Mouse (Mus musculus) stomach, embryonic 14.5 days (tissue): ENCODE data around the gene Wnt4. TPM values are rescaled to one million over a fixed set of nuclear protein-coding genes. Genes with fewer than 3 reads are reported as not detected.

Experiments
- ATAC-seq: fragments of 200-750 bp; cut with Nextera tagmentation; 2 replicates; pipeline ENCODE4 v1.8.0; 2017; ENCODE audit warnings: low read depth, moderate TSS enrichment; ENCODE audit not compliant: insufficient number of reproducible peaks, insufficient read depth, low FRiP score
- H3K27ac ChIP-seq: fragments of 300-500 bp; sonication (generic); 2 replicates; pipeline ENCODE4 v1.5.1; 2014; ENCODE audit warnings: mild to moderate bottlenecking, low read length, moderate library complexity, mixed read lengths
- H3K27me3 ChIP-seq: fragments of 300-500 bp; sonication (generic); 2 replicates; pipeline ENCODE4 v1.6.1; 2014; ENCODE audit warnings: low read length, control low read depth, mixed read lengths; ENCODE audit not compliant: control insufficient read depth, insufficient read depth
- H3K36me3 ChIP-seq: fragments of 300-500 bp; sonication (generic); 2 replicates; pipeline ENCODE4 v1.6.1; 2014; ENCODE audit warnings: mild to moderate bottlenecking, control low read depth, low read length, moderate library complexity, mixed read lengths; ENCODE audit not compliant: control insufficient read depth, insufficient read depth
- H3K4me1 ChIP-seq: fragments of 300-500 bp; sonication (generic); 2 replicates; pipeline ENCODE4 v1.6.1; 2014; ENCODE audit warnings: low read length, control low read depth, mixed read lengths; ENCODE audit not compliant: control insufficient read depth, insufficient read depth
- H3K4me2 ChIP-seq: fragments of 300-500 bp; sonication (generic); replicated peaks from 2 replicates; pipeline ENCODE4 v1.6.1; 2014; ENCODE audit warnings: low read depth, low read length, control low read depth
- H3K4me3 ChIP-seq: fragments of 300-500 bp; sonication (generic); 2 replicates; pipeline ENCODE4 v1.5.1; 2014; ENCODE audit warnings: low read depth, low read length, control low read depth
- H3K9ac ChIP-seq: fragments of 300-500 bp; sonication (generic); replicated peaks from 2 replicates; pipeline ENCODE4 v1.6.1; 2014; ENCODE audit warnings: low read depth, mild to moderate bottlenecking, control low read depth, low read length, moderate library complexity, mixed read lengths
- H3K9me3 ChIP-seq: fragments of 300-500 bp; sonication (generic); 2 replicates; pipeline ENCODE4 v1.6.1; 2016; ENCODE audit warnings: low read depth, low read length, control low read depth; ENCODE audit not compliant: control insufficient read depth
- WGBS: fragments of 180-500 bp; shearing (Covaris S2); extraction: QIAGEN DNeasy Blood & Tissue Kit; methylation state at CpG from one replicate; pipeline ENCODE4 v1.1.7; 2014; 5-methylcytosine and 5-hydroxymethylcytosine counted together
- polyA plus RNA-seq: library from polyadenylated mRNA; unstranded; fragments of >200 nt; fragmentation: Nextera tagmentation; extraction: Ambion mirVana; gene quantifications from 2 replicates; pipeline ENCODE4 v1.2.1, GENCODE M21; 2014

The Wnt4 gene
- 6.1 and 6.3 TPM in 2 replicates for polyA plus RNA-seq

GRCm38 (mm10) chr4:137277166-137277513, at the start of gene Wnt4:
Wnt4 (plus strand) TSS chr4:137277489.
- peaks cover 17% of the 10 kb centered on the region for H3K4me1 ChIP-seq

GRCm38 (mm10) chr4:137228566-137229115, 48.6 kb upstream of the Wnt4 start:
- 85% methylated on average over 15 of the region's 15 CpGs for WGBS
- no peaks in the 10 kb centered on the region for H3K4me1 ChIP-seq
- H3K36me3 ChIP-seq = no peaks in the 10 kb centered on the region
- H3K4me2 ChIP-seq = no peak overlapping the region
- no peak overlapping the region for H3K9ac ChIP-seq
- no peak overlapping the region for H3K4me3 ChIP-seq
- no peaks in the 10 kb centered on the region for H3K27me3 ChIP-seq
- no peak overlapping the region for H3K27ac ChIP-seq
- H3K9me3 ChIP-seq = no peaks in the 10 kb centered on the region
- no peak for ATAC-seq

More at GRCm38 (mm10) chr4:137277166-137277513, at the start of gene Wnt4:
- peak; percentile 71 for ATAC-seq
- Histone ChIP-seq H3K4me2 (peak within 1 kb of the TSS; percentile 90), H3K4me3 (peak within 1 kb of the TSS; percentile 54), H3K36me3 (no peaks in the 10 kb centered on the region), H3K9me3 (no peaks in the 10 kb centered on the region), H3K9ac (peak within 1 kb of the TSS; percentile 48), H3K27ac (peak within 1 kb of the TSS; percentile 62; the same call in 1 of the 2 replicates), H3K27me3 (peaks cover 6% of the 10 kb centered on the region; the same call in 1 of the 2 replicates)
- WGBS = 2% methylated on average over 35 of the region's 45 CpGs

DNA sequence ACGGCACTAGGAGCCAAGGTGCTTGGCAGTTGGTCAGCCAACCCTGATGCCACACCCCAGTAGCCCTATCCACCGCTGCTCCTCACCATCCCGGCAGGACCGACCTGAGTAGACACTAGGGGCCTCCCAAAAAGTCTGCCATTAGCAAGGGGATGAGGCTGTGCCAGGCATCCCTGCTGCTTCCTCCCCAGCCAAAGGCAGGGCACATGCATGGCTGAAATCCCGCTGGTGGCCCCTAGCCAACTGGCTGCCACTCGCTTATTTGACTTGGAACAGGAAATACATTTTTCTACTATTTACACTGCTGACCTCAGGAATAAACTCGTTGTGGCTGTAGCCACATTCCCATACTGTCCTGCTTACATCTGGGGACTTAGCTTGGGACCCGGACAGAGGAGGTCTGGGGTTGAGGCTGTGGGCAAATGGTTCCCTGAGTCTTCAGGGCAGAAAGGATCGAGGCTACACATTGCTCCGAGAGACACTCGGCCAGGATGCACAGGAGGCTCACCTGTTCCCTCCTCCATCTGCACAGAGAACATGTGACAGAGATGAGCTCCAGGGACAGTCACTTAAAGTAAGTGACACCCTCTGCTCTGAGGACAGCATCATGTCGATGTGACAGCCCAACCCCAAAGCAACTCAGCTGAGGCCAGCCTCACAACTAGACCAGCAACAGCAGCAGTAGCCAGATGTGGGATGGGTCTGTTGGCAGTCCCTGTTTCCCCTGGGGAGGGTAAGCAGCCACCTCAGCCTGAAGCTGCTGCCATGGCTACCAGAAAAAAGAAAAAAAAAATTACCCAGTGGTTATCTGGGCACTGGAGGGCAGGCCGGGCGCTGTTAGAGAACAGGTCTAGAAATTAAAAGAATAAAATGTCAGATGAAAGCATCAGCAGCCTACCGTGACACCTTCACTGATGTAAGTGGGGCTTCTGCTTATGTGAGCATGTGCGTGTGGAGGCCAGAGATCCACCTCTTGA, 45.5 kb upstream of the Wnt4 start:
- Histone ChIP-seq H3K36me3 (no peaks in the 10 kb centered on the region), H3K4me3 (no peak overlapping the region), H3K9me3 (no peaks in the 10 kb centered on the region), H3K27me3 (no peaks in the 10 kb centered on the region), H3K4me1 (no peaks in the 10 kb centered on the region), H3K4me2 (no peak overlapping the region), H3K9ac (no peak overlapping the region), H3K27ac (no peak overlapping the region)
- 63% methylated on average over 16 of the region's 16 CpGs for WGBS
- ATAC-seq = no peak

- no peaks in the 10 kb centered on the region for H3K27me3 ChIP-seq
- no peaks in the 10 kb centered on the region for H3K9me3 ChIP-seq
- H3K36me3 ChIP-seq = no peaks in the 10 kb centered on the region
- ATAC-seq = no peak
- no peak overlapping the region for H3K4me3 ChIP-seq
- H3K4me1 ChIP-seq = no peaks in the 10 kb centered on the region
- H3K4me2 ChIP-seq = no peak overlapping the region
- 67% methylated on average over 5 of the region's 5 CpGs for WGBS
- H3K27ac ChIP-seq = no peak overlapping the region
- no peak overlapping the region for H3K9ac ChIP-seq
These were observed 43.7 kb upstream of the Wnt4 start for GRCm38 (mm10) chr4:137233632-137234031.

DNA sequence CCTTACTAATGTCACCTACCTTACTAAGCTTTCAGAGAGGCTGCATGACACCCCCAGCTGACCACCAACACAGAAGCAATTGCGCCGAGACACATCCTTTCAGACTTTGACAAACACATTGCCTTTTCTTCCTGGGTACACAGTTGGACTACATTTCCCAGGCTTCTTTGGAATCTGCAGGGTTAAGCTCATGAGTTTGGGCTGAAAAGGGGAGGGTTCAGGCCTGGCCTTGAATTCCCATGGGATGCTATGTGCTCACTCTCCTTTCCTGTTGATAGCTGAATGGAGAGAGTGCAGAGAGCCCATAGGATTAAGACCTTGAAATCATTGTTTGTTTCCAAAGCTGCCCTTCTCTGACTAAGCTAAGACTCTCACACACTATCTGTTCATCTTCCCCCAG, 42.8 kb upstream of the Wnt4 start:
- H3K27ac ChIP-seq = no peak overlapping the region
- H3K36me3 ChIP-seq = no peaks in the 10 kb centered on the region
- WGBS = 86% methylated on average over 2 of the region's 2 CpGs
- H3K9me3 ChIP-seq = no peaks in the 10 kb centered on the region
- H3K4me1 ChIP-seq = no peaks in the 10 kb centered on the region
- no peaks in the 10 kb centered on the region for H3K27me3 ChIP-seq
- no peak overlapping the region for H3K9ac ChIP-seq
- no peak for ATAC-seq
- H3K4me2 ChIP-seq = no peak overlapping the region
- no peak overlapping the region for H3K4me3 ChIP-seq

GRCm38 (mm10) chr4:137235368-137235767, 41.9 kb upstream of the Wnt4 start:
- H3K27ac ChIP-seq = no peak overlapping the region
- no peak overlapping the region for H3K4me2 ChIP-seq
- no peak overlapping the region for H3K4me3 ChIP-seq
- ATAC-seq = no peak
- no peak overlapping the region for H3K9ac ChIP-seq
- H3K27me3 ChIP-seq = no peaks in the 10 kb centered on the region
- 52% methylated on average over 9 of the region's 9 CpGs for WGBS
- H3K4me1 ChIP-seq = no peaks in the 10 kb centered on the region
- H3K9me3 ChIP-seq = peaks cover 8% of the 10 kb centered on the region; the same call in 1 of the 2 replicates
- no peaks in the 10 kb centered on the region for H3K36me3 ChIP-seq

- Histone ChIP-seq H3K27ac (no peak overlapping the region), H3K9me3 (peaks cover 5% of the 10 kb centered on the region; the same call in 1 of the 2 replicates), H3K36me3 (no peaks in the 10 kb centered on the region), H3K27me3 (no peaks in the 10 kb centered on the region), H3K4me1 (no peaks in the 10 kb centered on the region), H3K9ac (no peak overlapping the region), H3K4me2 (no peak overlapping the region), H3K4me3 (no peak overlapping the region)
- no peak for ATAC-seq
- 69% methylated on average over 9 of the region's 9 CpGs for WGBS
These were observed 32.4 kb upstream of the Wnt4 start for GRCm38 (mm10) chr4:137244883-137245282.

DNA sequence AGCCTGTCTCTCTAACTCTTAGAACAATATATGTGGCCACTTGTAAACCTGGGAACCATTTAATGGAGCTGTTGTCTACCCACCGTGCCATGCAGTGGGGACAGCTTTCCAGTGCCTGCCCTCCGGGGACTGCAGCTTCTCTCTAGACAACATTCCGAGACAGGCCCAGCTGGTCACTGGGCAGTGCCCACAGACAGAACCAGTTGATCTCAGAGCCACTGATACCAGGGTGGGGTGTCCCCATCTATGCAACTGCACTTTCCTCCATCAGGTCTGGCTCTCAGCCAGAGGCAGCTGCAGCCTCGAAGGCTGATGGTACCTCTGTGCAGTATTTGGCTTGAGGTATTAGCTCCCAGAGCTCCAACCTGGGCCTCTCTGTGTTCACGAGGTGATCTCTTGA, 27.0 kb upstream of the Wnt4 start:
- ATAC-seq = no peak
- Histone ChIP-seq H3K27me3 (no peaks in the 10 kb centered on the region), H3K4me2 (no peak overlapping the region), H3K4me1 (0 out of 2 replicates have a peak, but pooled peaks cover 3% of the 10 kb centered on the region), H3K9me3 (0 out of 2 replicates have a peak, but pooled peaks cover 3% of the 10 kb centered on the region), H3K27ac (no peak overlapping the region), H3K9ac (no peak overlapping the region), H3K4me3 (no peak overlapping the region), H3K36me3 (no peaks in the 10 kb centered on the region)
- 48% methylated on average over 5 of the region's 5 CpGs for WGBS
